Mouse (Mus musculus): ENCODE measurements around the gene Arih1.

- no peak for TF ChIP-seq EP300 (IDR thresholded peaks at IDR 0.05; ENCODE audit: low read depth)
- TF ChIP-seq CTCF (IDR thresholded peaks at IDR 0.05; ENCODE audit: low read depth) = no peak
Measured at GRCm38 (mm10) chr9:59531645-59532044, 45.2 kb upstream of the Arih1 start.
